Mouse (Mus musculus) cerebellum, adult 9-11 months (tissue): ENCODE results near the gene Ppm1a.

Experiments used
- DNase-seq: peaks from one replicate; pipeline ENCODE4 v3.0.0; 2022

Gene Ppm1a

GRCm38 (mm10) chr12:72757086-72757485 is at the start of gene Ppm1a:
Gene Ppm1a, plus strand, starts transcription at chr12:72757455.
- DNase-seq = no peak

- DNase-seq = no peak
Measured at GRCm38 (mm10) chr12:72709981-72710380, 47.3 kb upstream of the Ppm1a start.

- no peak for DNase-seq
Measured at GRCm38 (mm10) chr12:72714896-72715295, 42.4 kb upstream of the Ppm1a start.

- no peak for DNase-seq
Measured at GRCm38 (mm10) chr12:72715846-72716245, 41.4 kb upstream of the Ppm1a start.

GRCm38 (mm10) chr12:72719046-72719445 is 38.2 kb upstream of the Ppm1a start:
- DNase-seq = no peak

GRCm38 (mm10) chr12:72719452-72720087 is 37.7 kb upstream of the Ppm1a start:
- DNase-seq = no peak

GRCm38 (mm10) chr12:72721710-72722109 is 35.5 kb upstream of the Ppm1a start:
- DNase-seq = no peak

- no peak for DNase-seq
Measured at GRCm38 (mm10) chr12:72723965-72724364, 33.3 kb upstream of the Ppm1a start.

- no peak for DNase-seq
Measured at GRCm38 (mm10) chr12:72727021-72727420, 30.2 kb upstream of the Ppm1a start.

GRCm38 (mm10) chr12:72727611-72728010 is 29.6 kb upstream of the Ppm1a start:
- no peak for DNase-seq

- DNase-seq = no peak
Measured at GRCm38 (mm10) chr12:72734112-72734511, 23.1 kb upstream of the Ppm1a start.

- DNase-seq = no peak
Measured at GRCm38 (mm10) chr12:72741176-72741575, 16.1 kb upstream of the Ppm1a start.

GRCm38 (mm10) chr12:72744803-72745360 is 12.4 kb upstream of the Ppm1a start:
- DNase-seq = no peak

GRCm38 (mm10) chr12:72745486-72745885 is 11.8 kb upstream of the Ppm1a start:
- no peak for DNase-seq

GRCm38 (mm10) chr12:72748341-72748740 is 8.9 kb upstream of the Ppm1a start:
- no peak for DNase-seq

- DNase-seq = no peak
Measured at GRCm38 (mm10) chr12:72748841-72749240, 8.4 kb upstream of the Ppm1a start.

GRCm38 (mm10) chr12:72749500-72749899 is 7.8 kb upstream of the Ppm1a start:
- DNase-seq = no peak

GRCm38 (mm10) chr12:72750016-72750415 is 7.2 kb upstream of the Ppm1a start:
- DNase-seq = no peak

GRCm38 (mm10) chr12:72750606-72751005 is 6.6 kb upstream of the Ppm1a start:
- no peak for DNase-seq

GRCm38 (mm10) chr12:72757596-72757995 is 341 bp downstream of the Ppm1a start:
- no peak for DNase-seq

- no peak for DNase-seq
Measured at GRCm38 (mm10) chr12:72759956-72760355, 2.7 kb downstream of the Ppm1a start.

GRCm38 (mm10) chr12:72760376-72761229 is 3.3 kb downstream of the Ppm1a start:
- DNase-seq = peak; percentile 94

- DNase-seq = no peak
Measured at GRCm38 (mm10) chr12:72761230-72761648, 4.0 kb downstream of the Ppm1a start.
